Mouse (Mus musculus) thymus, adult 2 months (tissue): ENCODE measurements around the gene 1700017B05Rik.

Experiments used
- CTCF ChIP-seq: fragments of 200-500 bp; IDR thresholded peaks from 2 replicates; pipeline ENCODE4 v1.5.1; 2012; ENCODE audit warnings: mild to moderate bottlenecking, control low read depth, low read length, moderate library complexity, borderline replicate concordance; ENCODE audit not compliant: control insufficient read depth, poor library complexity, insufficient read depth; ENCODE audit errors: extremely low read depth
- POLR2A ChIP-seq: fragments of 200-500 bp; IDR thresholded peaks from 2 replicates; pipeline ENCODE4 v1.6.1; 2012; ENCODE audit warnings: mild to moderate bottlenecking, low read length, control low read depth, moderate library complexity; ENCODE audit not compliant: control insufficient read depth, poor library complexity, insufficient read depth; ENCODE audit errors: extremely low read depth

DNA sequence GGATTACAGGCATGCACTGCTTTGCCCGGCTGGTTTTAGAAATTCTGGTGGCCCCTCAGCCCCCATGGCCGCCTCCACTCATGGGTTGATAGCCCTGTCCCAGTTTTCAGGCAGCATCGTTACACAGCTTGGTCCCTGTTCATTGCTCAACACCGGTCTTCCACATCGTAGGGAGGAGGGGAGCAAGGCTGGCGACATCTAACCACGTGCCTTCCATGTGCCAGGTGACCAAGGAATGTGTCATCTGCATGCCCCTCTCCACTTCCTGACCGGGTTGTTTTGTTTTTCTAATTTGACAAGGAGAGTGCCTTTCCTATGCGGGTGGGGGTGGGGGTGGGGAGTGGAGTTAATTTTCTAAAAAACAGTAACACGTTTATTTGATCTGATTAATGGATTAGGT is 5.7 kb upstream of the 1700017B05Rik start:
- TF ChIP-seq POLR2A (no peak), CTCF (no peak)
